Mouse (Mus musculus): Measurements from ENCODE around the gene Akap2.

DNA sequence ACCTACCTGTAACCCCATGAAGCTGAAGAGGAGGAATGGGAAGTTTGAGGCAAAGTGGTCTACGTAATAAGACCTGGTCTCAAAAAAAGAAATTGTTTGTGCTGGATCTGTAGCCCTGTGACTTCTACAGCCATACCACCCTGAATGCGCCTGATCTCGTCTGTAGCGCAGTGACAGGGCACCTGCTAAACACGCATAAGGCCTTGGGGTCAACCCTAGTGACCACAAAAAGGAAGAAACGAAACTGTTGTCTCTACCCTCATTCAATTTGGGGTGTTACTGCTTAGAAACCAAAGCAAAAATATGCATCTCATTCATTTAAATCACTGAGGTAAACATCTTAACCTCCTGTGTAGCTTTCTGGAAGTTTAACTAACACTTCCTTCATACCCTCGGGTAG is 12.9 kb upstream of the Akap2 start:
- TF ChIP-seq CTCF (IDR thresholded peaks at IDR 0.05; ENCODE audit: extremely low read depth, insufficient read depth, low read length) (no peak), POLR2A (IDR thresholded peaks at IDR 0.05; ENCODE audit: extremely low read depth, insufficient read depth, low read length) (no peak)

Data from cortical plate, adult 2 months (tissue).